Mouse (Mus musculus): Measurements from ENCODE around the gene Cmss1.

GRCm38 (mm10) chr16:57585201-57585600 lies 21.5 kb downstream of the Cmss1 start:
- no peak for TF ChIP-seq CTCF (IDR thresholded peaks at IDR 0.05; ENCODE audit: low read depth)
- no peak for TF ChIP-seq EP300 (optimal IDR thresholded peaks at IDR 0.05)

All from stomach, postnatal 0 days (tissue).